Mouse (Mus musculus) B cell, adult 2 months (primary cell): ENCODE results near the gene Gpnmb.

Source experiments
- DNase-seq, 2 experiments: peaks; one replicate each; pipeline ENCODE4 v3.0.0; 2022

Gene Gpnmb

GRCm38 (mm10) chr6:49097596-49098110 is 61.3 kb downstream of the Gpnmb start:
- no peak for DNase-seq

GRCm38 (mm10) chr6:49099086-49099485 is 62.7 kb downstream of the Gpnmb start:
- DNase-seq: no peak

- DNase-seq: peak; percentile 22 to 28
These were observed 70.6 kb downstream of the Gpnmb start for GRCm38 (mm10) chr6:49106746-49107500.

GRCm38 (mm10) chr6:49109196-49109595 is 72.8 kb downstream of the Gpnmb start:
- no peak for DNase-seq

- no peak for DNase-seq
These were observed 77.5 kb downstream of the Gpnmb start for GRCm38 (mm10) chr6:49113895-49114294.

GRCm38 (mm10) chr6:49114457-49114856 is 78.1 kb downstream of the Gpnmb start:
- no peak for DNase-seq

GRCm38 (mm10) chr6:49115550-49115949 is 79.2 kb downstream of the Gpnmb start:
- no peak for DNase-seq

- no peak for DNase-seq
These were observed 79.9 kb downstream of the Gpnmb start for GRCm38 (mm10) chr6:49116241-49116640.

- DNase-seq: no peak
These were observed 82.1 kb downstream of the Gpnmb start for GRCm38 (mm10) chr6:49118446-49118845.

GRCm38 (mm10) chr6:49119462-49120135 is 83.3 kb downstream of the Gpnmb start:
- DNase-seq: no peak

GRCm38 (mm10) chr6:49120370-49120769 is 84.0 kb downstream of the Gpnmb start:
- no peak for DNase-seq
